Mouse (Mus musculus): Measurements from ENCODE around the gene Xk.
A peak's percentile ranks its signal among the peaks of the same experiment; 100 is the strongest.
"Not testable (repeated sequence)": the region's sequence is repeated elsewhere in the genome, so short reads cannot be mapped to it uniquely, and the experiment has no call there.

Xk gene

DNA sequence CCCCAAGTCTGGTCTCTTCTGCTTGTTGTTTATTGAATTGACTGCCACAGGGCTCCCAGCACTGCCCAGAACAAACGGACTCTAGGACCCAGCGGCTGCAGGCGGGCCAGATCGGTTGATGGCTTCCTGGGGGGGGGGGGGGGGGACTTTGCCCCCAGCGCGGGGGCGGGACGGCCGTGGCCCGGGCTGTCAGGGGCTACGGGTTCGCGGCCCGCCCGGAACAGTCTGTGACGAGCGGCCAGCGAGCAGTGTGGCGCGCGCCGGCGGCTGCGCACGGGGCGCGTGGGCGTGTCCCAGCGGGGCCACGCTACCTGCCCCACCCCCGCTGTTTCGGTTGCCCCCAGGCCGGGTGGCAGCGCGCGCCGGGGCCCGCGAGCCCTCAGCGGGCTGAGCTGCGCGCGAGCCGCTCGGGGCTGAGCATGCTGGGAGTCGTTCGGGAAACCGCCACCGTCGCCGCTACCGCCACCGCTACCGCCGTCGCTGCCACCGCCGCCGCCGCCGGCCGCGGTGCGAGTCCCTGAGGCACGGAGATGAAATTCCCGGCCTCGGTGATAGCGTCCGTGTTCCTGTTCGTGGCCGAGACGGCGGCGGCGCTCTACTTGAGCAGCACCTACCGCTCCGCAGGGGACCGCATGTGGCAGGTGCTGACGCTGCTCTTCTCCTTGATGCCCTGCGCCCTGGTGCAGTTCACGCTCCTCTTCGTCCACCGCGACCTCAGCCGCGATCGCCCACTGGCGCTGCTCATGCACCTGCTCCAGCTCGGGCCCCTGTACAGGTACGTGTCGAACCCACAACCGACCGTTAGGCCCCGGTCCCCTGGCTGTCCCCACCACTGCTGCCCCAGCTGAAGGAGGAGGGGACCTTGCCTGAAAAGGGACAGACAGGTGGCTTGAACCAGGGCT is at the start of gene Xk:
Gene Xk (plus strand): TSS at position 297 of the 902 bp plus-strand sequence.
- ATAC-seq (ENCODE audit: low TSS enrichment), result peak; percentile 82

DNA sequence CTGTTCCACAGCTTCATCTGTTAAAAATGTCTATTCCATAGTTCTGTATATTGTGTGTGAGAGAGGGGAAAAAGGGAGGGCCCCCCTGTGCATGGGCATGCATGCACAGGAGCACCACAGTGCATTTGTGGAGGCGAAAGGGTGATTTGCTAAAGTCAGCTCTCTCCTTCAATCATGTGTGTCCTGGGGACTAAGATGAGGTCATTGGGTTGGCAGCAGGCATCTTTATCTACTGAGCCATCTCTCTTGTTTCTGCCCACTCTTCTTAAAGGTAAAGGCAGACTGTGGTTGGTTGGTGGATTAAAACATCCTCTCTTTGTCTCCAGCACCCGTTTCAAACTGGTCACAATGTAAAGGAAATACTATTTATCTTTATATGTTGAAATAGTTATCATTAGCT is 45.5 kb upstream of the Xk start:
- ATAC-seq (ENCODE audit: low TSS enrichment), result no peak

DNA sequence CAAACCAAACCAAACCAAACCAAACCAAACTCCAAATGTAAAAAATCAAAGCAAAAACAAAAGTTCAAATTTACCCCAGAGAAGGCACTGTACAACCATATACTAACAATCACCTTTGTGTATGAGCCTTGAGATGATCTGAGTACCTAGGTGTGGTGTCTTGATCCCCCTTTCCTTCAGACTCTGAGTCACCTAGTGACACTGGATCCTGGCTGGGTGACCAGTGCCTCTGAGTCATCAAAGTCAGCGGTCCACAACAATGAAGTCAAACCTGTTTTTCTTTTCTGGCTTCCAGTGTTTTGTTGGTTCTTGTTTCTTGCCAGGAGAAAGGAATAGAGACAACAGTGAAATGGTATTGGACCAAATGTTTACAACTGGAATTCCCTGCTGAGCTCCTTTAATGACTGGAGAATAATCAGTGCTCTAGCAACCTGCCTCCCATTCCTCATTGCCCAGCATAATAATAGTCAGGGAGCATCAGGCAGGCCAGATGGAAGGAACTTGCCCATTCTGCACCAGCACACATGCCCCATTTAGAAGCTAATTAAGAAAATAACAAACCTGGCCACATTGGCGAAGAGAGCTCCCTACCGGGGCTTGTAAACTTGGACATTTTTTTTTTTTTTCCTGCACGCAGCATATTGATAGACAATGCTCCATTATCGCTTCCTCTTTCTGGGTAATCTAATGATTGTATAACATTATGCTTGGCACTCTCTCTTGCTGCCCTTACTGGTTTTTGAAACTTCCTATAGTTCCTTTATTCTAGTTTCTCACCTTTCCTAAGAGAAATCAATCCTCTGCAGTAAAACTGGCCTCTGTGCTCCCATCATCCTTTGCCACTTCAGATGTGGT is 31.6 kb upstream of the Xk start:
- no peak for ATAC-seq (ENCODE audit: low TSS enrichment)

DNA sequence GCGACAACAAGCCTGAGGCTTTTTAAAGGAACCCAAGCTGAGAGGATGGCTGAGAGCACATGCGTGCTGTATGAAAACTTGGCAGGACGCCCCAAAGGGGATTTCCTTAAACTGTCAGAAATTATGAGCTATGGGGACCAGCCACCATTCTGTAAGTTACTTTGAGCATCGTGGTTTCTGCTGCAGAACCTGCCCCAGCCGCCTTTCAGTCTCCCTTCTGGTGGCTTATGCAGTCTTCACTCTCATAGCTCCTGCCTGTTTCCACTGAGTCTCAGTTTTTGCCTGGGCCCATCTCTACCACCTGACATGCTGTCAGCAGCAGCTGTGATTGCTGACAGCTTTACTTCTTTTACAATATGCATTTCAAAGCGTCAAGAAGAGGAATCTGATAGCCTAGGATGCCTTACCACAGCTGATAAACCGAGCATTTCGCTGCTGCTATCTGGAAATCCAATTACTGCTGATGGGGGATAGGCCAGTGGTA is 29.1 kb upstream of the Xk start:
- ATAC-seq (ENCODE audit: low TSS enrichment), result no peak

DNA sequence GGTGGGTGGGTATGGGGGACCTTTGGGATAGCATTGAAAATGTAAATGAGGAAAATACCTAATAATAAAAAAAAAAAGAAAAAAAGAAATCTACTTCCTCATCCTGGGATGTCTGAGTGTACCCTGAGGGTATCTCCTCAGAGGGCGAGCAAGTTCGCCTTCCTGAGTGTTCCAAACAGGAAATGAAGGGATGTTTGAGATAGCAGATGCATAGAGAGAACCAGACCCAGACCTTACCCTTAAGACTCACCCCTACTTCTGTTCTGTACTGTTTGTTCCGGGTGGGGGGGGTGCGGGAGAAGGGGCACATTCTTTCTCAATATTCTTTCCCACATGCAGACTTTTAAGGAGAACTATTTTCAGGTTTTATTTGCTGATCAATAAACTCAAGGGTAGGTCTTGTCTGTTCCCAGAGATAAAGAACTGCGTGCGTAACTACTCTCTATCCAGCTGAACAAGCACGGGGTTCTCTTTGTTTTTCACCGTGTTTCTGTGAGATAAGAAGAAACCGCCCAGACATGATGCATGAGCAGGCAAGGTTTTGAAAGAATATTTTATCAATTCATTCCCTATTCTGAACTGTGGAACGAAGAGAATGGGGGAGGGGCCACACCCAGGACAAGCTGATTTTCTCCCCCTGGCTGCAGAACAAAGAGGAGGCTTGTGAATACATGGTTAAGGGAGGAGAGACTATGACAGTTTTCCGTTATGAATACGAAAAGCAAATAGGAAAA is 27.8 kb upstream of the Xk start:
- no peak for ATAC-seq (ENCODE audit: low TSS enrichment)

DNA sequence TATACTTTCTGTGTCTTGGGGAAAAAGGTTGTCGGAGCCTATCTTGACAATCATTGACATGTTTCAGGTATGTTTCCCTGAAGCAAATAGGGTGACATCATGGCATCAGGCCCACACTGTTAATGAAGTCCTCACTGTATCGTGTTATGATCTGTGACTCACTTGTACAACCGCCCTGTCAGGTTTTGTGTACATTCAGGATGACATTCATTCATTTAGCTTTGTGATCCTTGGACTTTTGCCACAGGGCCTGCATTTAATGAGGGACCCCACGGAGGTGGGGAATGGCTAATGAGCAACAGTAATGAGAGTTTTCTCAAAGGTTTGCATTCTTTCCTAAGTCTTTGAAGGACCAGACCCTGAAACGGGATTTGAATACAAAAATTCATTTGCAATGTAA is 23.6 kb upstream of the Xk start:
- ATAC-seq (ENCODE audit: low TSS enrichment), result no peak

DNA sequence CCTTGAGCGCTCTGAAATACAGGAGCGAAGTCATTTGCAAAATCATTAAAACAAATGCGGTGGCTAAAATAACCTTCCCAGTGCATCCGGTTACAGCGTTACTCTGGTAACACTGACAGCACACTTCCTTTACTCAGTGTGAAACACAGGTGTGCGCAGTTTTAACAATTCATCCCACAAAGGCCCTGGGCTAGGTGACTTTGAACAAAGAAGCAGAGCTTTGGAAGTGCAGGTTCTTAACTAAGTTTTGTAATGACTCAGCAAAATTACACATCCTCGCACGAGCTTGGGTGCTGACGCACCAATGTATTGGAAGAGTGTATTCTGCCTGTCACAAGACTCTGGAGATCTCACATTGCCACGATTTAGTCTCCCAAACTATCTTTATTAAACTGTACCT is 18.6 kb upstream of the Xk start:
- no peak for ATAC-seq (ENCODE audit: low TSS enrichment)

DNA sequence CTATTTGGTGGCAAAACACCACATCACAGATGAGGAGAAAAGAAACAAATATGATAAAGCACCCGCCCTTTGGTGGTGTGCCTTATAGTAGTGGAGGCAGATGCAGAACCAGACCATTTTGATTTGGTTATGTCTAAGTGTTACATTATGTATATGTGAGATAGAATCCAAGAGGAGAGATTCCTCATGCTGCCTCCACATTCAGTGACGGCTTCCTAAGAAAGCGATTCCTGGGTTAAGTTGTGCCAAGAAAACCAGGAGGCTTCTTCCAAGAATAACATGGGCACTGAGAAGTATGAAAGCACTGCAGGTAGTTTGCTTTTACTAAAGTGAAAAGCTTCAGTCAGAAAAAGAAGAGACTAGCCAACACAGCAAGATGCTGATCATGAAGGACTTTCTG is 17.7 kb upstream of the Xk start:
- ATAC-seq (ENCODE audit: low TSS enrichment), result peak; percentile 96

DNA sequence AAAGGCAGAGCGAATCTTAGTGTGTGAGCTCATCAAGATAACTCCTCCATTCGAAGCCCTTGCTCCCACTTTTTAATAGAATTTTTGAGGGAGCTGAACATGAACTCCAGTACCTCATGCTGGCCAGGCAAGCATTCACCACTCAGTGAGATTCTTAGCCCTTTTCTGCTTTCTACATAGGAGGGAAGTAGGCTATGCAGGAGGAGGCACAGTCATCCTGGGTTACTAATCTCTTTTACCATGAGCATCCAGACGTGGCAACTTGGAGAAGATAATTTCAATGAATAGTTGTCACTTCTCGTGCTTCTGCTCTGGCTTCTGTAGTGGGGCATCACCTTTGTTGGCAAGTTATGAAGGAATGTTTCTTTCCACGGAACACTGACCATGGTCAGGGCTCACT is 15.8 kb upstream of the Xk start, which contains the start of gene Gm14862:
Gene Gm14862 (minus strand): TSS at position 134 of the 400 bp plus-strand sequence.
- no peak for ATAC-seq (ENCODE audit: low TSS enrichment)

DNA sequence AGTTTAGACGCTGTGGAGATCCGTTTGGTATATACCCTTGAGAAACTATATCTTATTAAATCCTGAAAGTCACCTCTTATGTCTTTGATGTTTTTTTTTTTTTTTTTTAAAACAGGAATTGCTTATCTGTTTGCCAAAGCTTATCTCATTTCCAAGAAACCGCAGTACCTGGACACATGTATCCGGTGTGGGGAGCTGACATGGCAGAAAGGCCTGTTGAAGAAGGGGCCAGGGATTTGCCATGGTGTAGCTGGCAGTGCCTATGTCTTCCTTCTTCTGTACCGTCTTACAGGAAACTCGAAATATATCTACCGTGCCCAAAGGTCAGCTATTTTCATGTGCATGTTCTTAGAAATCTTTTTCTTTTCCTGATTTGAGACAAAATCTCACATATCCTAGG is 14.7 kb upstream of the Xk start:
- no peak for ATAC-seq (ENCODE audit: low TSS enrichment)

DNA sequence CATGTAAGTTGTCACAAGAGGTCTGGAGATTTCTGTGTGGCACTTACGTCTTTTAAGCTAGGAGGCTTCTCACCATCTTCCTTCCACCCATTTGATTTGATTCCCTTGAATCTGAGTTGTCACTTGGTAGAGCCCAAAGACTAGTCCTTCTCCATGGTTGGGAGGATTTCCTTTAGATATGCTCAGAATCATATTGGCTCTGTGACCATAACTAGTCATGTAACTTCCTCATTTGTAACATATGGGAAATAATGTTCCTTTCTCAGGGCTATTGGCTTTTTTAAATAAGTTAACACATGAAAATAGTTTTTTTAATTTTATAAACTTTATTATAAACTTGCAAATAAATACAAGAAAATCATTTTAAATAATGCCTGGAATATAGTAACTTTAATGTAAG is 13.3 kb upstream of the Xk start:
- no peak for ATAC-seq (ENCODE audit: low TSS enrichment)

DNA sequence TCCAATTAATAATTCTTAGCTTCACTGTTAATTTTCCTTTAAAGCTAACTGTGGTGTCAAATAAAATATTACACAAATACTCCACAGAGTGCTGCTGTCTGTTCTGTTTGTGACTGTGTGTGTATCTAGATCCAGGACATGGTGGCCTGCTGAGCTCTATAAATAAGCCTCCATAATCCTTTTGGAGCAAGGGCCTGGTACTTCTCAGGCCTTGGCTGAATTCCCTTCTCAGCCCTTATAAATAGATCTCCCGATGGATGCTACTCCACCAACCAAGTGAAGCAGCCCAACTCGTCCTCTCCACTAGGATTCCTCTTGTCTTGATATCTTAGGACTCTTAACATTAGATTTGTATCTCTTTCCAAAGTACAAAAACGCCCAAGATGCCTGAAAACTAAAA is 1.4 kb upstream of the Xk start:
- no peak for ATAC-seq (ENCODE audit: low TSS enrichment)

DNA sequence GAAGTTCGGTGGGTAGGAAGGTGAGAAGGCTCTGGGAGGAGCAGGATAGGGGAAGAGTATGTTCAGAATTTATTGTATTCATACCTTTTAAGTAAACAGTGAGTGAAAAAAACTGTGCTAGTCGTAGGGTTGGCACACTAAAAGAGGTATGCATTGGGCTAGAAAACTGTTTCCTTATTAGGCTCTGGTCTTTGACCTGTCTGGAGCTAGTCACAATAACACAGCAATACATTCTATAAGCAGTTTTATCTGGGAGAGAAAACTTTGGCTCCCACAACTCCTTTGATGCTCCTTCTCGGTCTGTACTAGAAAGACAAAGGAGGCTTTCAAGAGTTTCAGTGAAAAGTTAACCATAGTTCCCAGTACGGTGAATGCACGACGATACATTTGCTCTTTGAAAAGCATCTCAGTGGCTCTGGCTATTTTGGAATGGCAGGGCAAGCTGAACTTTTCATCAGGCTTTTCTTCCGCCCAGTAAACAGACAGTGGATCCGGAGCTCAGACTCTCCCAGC is 553 bp upstream of the Xk start:
- peak; percentile 15; the same call in 1 of the 2 replicates for ATAC-seq (ENCODE audit: low TSS enrichment)

DNA sequence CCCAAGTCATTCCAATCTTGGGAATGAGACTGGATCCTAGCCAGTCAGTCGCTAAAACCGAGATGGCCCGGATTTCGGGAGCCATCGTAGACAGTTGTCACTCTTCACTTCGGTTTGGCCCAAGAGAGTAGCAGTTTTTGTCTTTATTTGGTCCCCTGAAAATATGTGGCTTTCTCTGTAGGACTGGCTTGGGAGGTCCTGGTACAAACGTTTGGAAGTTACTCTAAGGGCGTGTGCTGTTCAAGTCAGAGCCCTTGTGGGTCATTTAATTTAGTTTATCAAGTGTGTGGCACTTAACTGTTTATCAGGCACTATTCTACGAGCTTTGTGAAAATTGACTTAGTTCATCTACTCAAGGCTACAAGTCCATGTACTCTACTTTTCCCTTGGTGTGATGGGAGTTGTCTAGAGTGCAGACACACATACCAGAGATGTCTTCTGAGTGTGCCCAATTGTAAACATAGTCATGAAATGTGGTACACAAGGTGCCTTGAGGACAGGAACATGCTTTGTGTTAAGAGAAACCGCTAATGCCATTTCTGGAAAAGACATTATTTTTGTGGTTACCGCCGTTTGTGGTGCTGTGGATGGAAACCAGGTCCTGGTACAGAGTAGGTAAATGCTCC is 934 bp downstream of the Xk start:
- ATAC-seq (ENCODE audit: low TSS enrichment), result no peak

DNA sequence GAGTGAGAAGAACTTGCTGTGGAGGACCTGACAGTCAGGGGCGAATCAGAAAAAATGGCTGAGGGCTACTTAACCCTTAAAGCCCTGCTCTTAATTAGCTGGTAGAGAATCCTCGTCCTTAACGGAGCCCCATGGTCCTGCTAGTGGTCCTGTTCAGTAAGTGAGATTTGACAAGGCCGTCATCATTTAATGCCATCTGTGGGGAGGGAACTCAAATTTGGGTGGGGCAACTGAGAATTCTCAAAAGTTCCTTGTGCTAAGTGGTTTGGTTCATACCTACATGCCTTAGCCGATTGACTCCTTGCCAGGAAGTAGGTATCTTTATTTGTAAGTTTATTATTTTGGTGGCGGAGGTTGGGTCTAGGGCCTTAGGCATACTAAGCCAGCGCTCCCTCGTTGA is 1.8 kb downstream of the Xk start:
- no peak for ATAC-seq (ENCODE audit: low TSS enrichment)

DNA sequence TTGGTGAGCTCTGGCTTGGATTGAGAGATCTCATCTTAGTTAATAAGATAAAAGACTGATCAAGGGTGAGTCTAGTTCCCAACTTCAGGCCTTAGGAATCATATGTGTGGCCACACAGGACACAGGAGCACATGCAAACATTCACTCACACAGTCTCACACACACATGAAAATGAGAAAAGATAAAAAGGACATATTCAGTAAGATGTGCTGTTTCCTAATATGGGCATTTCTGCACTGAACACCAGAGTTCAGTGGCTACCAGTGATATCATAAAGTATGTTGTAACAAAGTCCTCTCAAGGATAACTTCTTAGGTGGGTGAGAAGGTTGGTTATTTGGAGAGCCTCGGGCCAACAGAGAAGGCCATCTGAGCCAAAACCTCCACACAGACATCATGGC is 10.9 kb downstream of the Xk start, which contains the start of gene H2al1m:
Gene H2al1m (plus strand): TSS at position 301 of the 400 bp plus-strand sequence.
- not testable (repeated sequence) for ATAC-seq (ENCODE audit: low TSS enrichment)

DNA sequence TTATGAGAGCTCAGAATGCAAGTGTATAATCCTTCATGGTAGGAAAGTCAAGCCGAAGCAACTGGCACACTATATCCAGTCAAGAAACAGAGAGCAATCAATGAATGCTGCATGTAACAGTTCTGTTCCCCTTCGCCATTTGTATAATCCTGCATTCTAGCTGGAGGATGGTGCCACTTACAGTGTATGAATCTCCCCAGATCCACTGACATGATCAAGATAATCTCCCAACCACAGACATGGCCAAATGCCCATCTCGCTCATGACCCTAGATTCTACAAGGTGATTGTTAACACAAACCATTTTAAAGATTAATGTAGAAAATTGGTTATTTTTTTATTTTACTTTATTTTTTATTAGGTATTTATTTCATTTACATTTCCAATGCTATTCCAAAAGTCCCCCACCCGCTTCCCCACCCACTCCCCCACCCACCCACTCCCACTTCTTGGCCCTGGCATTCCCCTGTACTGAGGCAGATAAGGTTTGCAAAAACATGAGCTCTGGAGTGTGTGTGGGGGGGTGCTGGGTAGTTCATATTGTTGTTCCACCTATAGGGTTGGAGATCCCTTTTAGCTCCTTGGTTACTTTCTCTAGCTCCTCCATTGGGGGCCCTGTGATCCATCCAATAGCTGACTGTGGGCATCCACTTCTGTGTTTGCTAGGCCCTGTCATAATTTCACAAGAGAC is 20.7 kb downstream of the Xk start:
- not testable (repeated sequence) for ATAC-seq (ENCODE audit: low TSS enrichment)

DNA sequence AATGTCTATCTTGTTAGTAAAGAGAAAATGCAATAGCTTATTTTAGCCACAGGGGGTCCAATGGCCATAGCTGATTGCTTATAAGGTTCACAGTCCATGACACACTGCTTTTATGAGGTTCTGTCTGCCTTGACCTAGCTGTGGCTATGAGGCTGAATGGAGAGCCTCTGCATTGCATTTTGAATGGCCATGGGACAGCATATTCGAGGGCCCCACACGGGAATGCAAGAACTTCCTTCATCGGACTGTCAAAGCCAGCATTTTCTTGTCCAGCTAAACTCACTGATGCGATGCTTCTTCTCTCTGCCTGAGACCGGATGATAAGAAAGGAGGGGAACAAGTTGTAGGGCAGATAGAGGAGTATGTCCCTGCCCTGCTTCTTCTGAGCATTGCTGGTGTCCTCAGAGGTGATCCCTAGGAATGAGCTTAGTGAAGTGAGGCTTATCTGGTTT is 25.9 kb downstream of the Xk start:
- ATAC-seq (ENCODE audit: low TSS enrichment), result no peak

DNA sequence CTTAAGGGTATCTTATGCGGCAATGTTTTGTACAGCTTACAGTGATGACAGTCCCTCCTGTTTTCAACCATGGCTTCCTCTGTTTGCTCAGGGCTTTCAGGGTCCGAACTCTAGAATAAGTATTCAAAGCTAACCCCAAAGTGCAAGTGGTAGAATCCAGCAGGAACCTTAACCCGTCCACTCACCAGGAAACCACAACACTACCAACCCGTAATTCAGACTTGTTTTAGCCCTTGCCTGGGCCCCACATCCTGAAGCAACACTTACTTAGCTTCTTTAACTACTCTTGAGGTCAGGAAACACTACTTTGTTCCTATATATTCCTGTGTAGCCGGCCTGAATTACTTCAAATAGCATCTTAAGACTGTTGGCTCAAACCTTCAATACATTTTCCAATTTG is 30.2 kb downstream of the Xk start:
- ATAC-seq (ENCODE audit: low TSS enrichment), result no peak

DNA sequence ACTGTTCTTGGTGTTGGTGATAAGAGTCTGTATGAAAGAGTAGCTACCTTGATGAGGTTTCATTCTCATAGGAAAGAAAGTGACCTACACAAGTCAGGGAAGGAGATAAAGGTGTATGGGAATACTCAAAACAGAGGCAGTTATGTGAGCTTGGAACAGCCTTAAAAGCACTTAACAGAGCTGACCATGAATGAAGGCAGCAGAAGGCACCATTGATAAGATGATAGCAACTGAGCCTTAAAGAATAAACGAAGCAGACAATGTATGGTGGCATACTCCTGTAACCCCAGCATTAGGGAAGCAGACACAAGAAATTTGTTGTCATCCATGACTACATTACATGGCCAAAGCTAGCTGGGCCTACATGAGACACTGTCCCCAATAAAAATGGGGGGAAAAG is 30.9 kb downstream of the Xk start:
- no peak for ATAC-seq (ENCODE audit: low TSS enrichment)
